Mouse (Mus musculus) embryonic facial prominence, embryonic 14.5 days (tissue): ENCODE data around the gene Cmbl. TPM values are rescaled to one million over a fixed set of nuclear protein-coding genes. Genes with fewer than 3 reads are reported as not detected.

Experiments used
- ATAC-seq: fragments of 200-750 bp; cut with Nextera tagmentation; 2 replicates; pipeline ENCODE4 v1.8.0; 2017; ENCODE audit warnings: low read depth, moderate number of reproducible peaks, moderate TSS enrichment
- DNase-seq: peaks from one replicate; pipeline ENCODE4 v3.0.0-alpha.2; 2015; ENCODE audit warnings: low spot score
- H3K27ac ChIP-seq: fragments of 300-500 bp; sonication (generic); replicated peaks from 2 replicates; pipeline ENCODE4 v1.5.1; 2014; ENCODE audit warnings: low read depth, mild to moderate bottlenecking, low read length, moderate library complexity
- H3K27me3 ChIP-seq: fragments of 300-500 bp; sonication (generic); replicated peaks from 2 replicates; pipeline ENCODE4 v1.6.1; 2014; ENCODE audit warnings: low read length; ENCODE audit not compliant: control insufficient read depth, insufficient read depth
- H3K36me3 ChIP-seq: fragments of 300-500 bp; sonication (generic); 2 replicates; pipeline ENCODE4 v1.6.1; 2014; ENCODE audit warnings: low read length, mixed read lengths; ENCODE audit not compliant: control insufficient read depth, insufficient read depth
- H3K4me1 ChIP-seq: fragments of 300-500 bp; sonication (generic); 2 replicates; pipeline ENCODE4 v1.6.1; 2014; ENCODE audit warnings: antibody characterized with exemption, low read length; ENCODE audit not compliant: control insufficient read depth, insufficient read depth
- H3K4me2 ChIP-seq: fragments of 300-500 bp; sonication (generic); 2 replicates; pipeline ENCODE4 v1.6.1; 2014; ENCODE audit warnings: low read depth, mild to moderate bottlenecking, low read length, moderate library complexity, mixed read lengths
- H3K4me3 ChIP-seq: fragments of 300-500 bp; sonication (generic); 2 replicates; pipeline ENCODE4 v1.5.1; 2014; ENCODE audit warnings: low read depth, mild to moderate bottlenecking, low read length
- H3K9ac ChIP-seq: fragments of 300-500 bp; sonication (generic); 2 replicates; pipeline ENCODE4 v1.6.1; 2014; ENCODE audit warnings: low read depth, mild to moderate bottlenecking, low read length, moderate library complexity, mixed read lengths
- H3K9me3 ChIP-seq: fragments of 300-500 bp; sonication (generic); 2 replicates; pipeline ENCODE4 v1.6.1; 2016; ENCODE audit warnings: low read length; ENCODE audit not compliant: control insufficient read depth
- WGBS: fragments of 180-500 bp; shearing (Covaris S2); extraction: QIAGEN DNeasy Blood & Tissue Kit; methylation state at CpG from one replicate; pipeline ENCODE4 v1.1.7; 2014; 5-methylcytosine and 5-hydroxymethylcytosine counted together
- polyA plus RNA-seq: library from polyadenylated mRNA; unstranded; fragments of >200 nt; fragmentation: Nextera tagmentation; extraction: Ambion mirVana; gene quantifications from 2 replicates; pipeline ENCODE4 v1.2.1, GENCODE M21; 2014

Cmbl gene
- polyA plus RNA-seq, 1 experiment from 2014 or later, result 11.2 TPM

GRCm38 (mm10) chr15:31631396-31631858, 66.2 kb downstream of the Cmbl start:
- H3K9ac ChIP-seq, result no peak overlapping the region
- H3K4me3 ChIP-seq, result no peak overlapping the region
- H3K27ac ChIP-seq, result no peak overlapping the region
- H3K4me1 ChIP-seq, result peaks cover 4% of the 10 kb centered on the region
- ATAC-seq (peak; percentile 60), DNase-seq (peak; percentile 64)
- H3K9me3 ChIP-seq, result 0 out of 2 replicates have a peak, but pooled peaks cover 6% of the 10 kb centered on the region
- H3K4me2 ChIP-seq, result 0 out of 2 replicates have a peak overlapping the region, but pooled peaks have one; percentile 8
- H3K27me3 ChIP-seq, result no peaks in the 10 kb centered on the region
- H3K36me3 ChIP-seq, result no peaks in the 10 kb centered on the region
- WGBS, result 42% methylated on average over 12 of the region's 12 CpGs

GRCm38 (mm10) chr15:31632478-31632877, 67.3 kb downstream of the Cmbl start:
- no peak for ATAC-seq
- Histone ChIP-seq H3K9ac (no peak overlapping the region), H3K9me3 (0 out of 2 replicates have a peak, but pooled peaks cover 6% of the 10 kb centered on the region), H3K36me3 (no peaks in the 10 kb centered on the region), H3K27ac (no peak overlapping the region), H3K4me2 (no peak overlapping the region), H3K4me1 (peaks cover 4% of the 10 kb centered on the region), H3K27me3 (no peaks in the 10 kb centered on the region), H3K4me3 (no peak overlapping the region)
- DNase-seq, result no peak
- WGBS, result 93% methylated on average over 4 of the region's 4 CpGs

GRCm38 (mm10) chr15:31634582-31634981, 69.4 kb downstream of the Cmbl start:
- WGBS, result 79% methylated on average over 6 of the region's 6 CpGs
- H3K27me3 ChIP-seq, result no peaks in the 10 kb centered on the region
- no peak overlapping the region for H3K9ac ChIP-seq
- H3K9me3 ChIP-seq, result 0 out of 2 replicates have a peak, but pooled peaks cover 8% of the 10 kb centered on the region
- ATAC-seq (no peak), DNase-seq (no peak)
- 0 out of 2 replicates have a peak, but pooled peaks cover 4% of the 10 kb centered on the region for H3K4me1 ChIP-seq
- no peak overlapping the region for H3K4me2 ChIP-seq
- no peaks in the 10 kb centered on the region for H3K36me3 ChIP-seq
- no peak overlapping the region for H3K27ac ChIP-seq
- no peak overlapping the region for H3K4me3 ChIP-seq

- Histone ChIP-seq H3K9ac (no peak overlapping the region), H3K27me3 (no peaks in the 10 kb centered on the region), H3K9me3 (0 out of 2 replicates have a peak, but pooled peaks cover 10% of the 10 kb centered on the region), H3K4me3 (no peak overlapping the region), H3K36me3 (no peaks in the 10 kb centered on the region), H3K4me1 (0 out of 2 replicates have a peak, but pooled peaks cover 4% of the 10 kb centered on the region), H3K4me2 (no peak overlapping the region), H3K27ac (no peak overlapping the region)
- WGBS, result 77% methylated on average over 9 of the region's 9 CpGs
- no peak for ATAC-seq
- no peak for DNase-seq
These were observed 71.0 kb downstream of the Cmbl start for GRCm38 (mm10) chr15:31636091-31636595.

Other genes starting within 250 kb of the Cmbl start
- 1.0 and 1.1 TPM in 2 replicates for gene Ankrd33b, start 197.7 kb upstream of the Cmbl start, polyA plus RNA-seq
- gene Ropn1l, start 111.7 kb upstream of the Cmbl start, polyA plus RNA-seq, result 2.1 and 3.5 TPM in 2 replicates
- gene March6, start 34.3 kb upstream of the Cmbl start, polyA plus RNA-seq, result 33.8 and 35.5 TPM in 2 replicates
- gene Cct5, start 36.4 kb downstream of the Cmbl start, polyA plus RNA-seq, result 494 and 532 TPM in 2 replicates
- gene Fam173b, start 36.5 kb downstream of the Cmbl start, polyA plus RNA-seq, result 11.7 and 16.2 TPM in 2 replicates